Mouse (Mus musculus): ENCODE measurements around the gene Mcur1.

The Mcur1 gene

DNA sequence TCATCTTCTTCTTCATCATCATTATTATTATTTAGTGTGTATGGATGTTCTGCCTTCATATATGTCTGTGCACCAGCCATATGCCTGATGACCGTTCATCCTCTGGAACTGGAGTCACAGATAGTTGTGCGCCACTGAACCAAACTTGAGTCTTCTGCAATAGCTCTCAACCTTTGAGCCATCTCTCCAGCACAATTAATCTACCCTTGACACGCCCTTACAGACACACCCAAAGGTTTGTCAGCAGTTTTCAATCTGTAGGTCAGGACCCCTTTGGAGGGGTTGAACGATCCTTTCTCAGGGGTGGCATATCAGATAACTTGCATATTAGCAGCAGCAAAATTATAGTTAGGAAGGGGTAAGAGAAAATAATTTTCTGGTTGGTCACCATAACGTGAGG is 4.7 kb upstream of the Mcur1 start:
- DNase-seq = no peak

GRCm38 (mm10) chr13:43562726-43563125 is 2.7 kb upstream of the Mcur1 start:
- no peak for DNase-seq

- DNase-seq = no peak
Observed at GRCm38 (mm10) chr13:43560458-43561411, 744 bp upstream of the Mcur1 start.

GRCm38 (mm10) chr13:43558959-43559358 is 1.0 kb downstream of the Mcur1 start:
- DNase-seq = no peak

DNA sequence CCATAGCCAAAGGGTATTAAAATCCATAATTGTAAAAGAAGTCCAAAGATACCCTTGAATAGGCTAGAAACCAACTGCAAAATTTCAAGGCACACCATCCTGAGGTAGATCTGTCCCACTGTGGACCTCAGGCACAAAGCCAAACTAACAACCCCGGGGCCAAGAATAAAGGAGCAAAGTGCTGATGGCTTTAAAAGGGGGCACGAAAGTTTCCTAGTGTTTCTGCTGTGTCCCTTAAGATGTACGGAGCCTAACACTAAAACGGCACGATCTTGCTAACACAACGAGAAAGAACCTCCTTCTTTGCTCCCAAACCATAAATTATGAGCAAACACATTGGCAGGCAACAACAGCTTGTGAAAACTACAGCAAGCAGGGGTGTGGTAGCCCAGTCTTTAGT is 1.6 kb downstream of the Mcur1 start:
- no peak for DNase-seq

DNA sequence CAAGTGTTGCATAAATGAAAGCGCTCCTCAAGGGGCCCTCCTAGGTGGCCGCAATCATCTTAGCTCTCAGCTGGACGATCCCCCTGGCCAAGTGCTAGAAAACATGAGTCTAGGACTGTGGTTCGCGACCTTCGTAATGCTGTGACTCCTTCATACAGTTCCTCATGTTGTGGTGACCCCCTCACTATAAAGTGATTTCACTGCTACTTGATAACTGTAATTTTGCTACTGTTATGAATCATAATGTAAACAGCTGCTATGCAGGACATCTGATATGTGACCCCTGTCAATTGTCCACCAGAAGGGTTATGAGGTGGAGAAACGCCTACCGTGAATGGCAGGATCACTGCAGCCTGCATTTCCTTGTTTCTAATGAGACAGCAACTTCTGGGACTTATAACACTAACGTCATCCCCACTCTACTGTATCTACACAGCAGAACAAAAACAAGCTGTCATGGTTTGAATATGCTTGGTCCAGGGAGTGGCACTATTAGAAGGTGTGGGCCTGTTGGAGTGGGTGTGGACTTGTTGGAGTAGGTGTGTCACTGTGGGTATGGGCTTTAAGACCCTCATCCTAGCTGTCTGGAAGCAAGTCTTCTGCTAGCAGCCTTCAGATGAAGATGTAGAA is 3.0 kb downstream of the Mcur1 start:
- DNase-seq = no peak

- DNase-seq = no peak
Observed at GRCm38 (mm10) chr13:43555321-43555720, 4.7 kb downstream of the Mcur1 start.

- DNase-seq = no peak
Observed at GRCm38 (mm10) chr13:43554827-43555226, 5.2 kb downstream of the Mcur1 start.

DNA sequence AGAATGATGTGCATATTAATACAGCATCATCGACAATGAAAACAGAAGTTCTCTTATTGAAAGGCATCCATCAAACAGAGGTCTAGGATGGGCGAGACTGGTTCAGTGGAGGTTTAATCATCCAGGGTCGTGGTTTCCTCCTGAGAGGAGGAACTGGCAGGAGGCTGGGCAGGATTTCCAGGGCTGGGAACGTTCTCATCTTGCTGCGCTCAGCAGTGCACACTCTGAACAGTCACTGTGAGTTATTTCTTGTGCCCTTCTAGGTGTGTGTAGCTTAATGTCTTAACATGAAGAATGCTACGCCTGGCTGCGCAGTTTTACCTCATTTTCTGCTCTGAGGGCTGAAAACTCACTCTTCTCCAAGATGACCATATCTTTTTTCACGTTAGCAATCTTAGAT is 9.3 kb downstream of the Mcur1 start:
- no peak for DNase-seq

DNA sequence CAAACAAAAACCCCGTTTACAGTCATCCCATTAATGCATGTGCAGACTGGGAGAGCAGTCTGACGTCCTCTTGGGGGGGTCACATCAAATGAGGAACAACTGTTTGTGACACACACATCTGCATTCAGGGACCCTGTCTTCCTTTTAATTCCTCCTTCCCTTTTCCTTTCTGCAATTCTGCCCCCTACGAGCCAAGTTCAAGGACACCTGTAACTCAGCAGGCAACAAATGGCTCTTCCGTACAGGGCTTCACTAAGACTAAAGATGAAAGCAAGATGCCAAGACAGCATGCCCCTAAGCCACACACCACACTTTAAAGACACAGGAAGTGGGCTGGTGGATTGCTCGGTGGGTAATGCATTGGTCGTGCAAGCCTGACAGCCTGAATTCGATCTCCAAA is 10.1 kb downstream of the Mcur1 start:
- no peak for DNase-seq

DNA sequence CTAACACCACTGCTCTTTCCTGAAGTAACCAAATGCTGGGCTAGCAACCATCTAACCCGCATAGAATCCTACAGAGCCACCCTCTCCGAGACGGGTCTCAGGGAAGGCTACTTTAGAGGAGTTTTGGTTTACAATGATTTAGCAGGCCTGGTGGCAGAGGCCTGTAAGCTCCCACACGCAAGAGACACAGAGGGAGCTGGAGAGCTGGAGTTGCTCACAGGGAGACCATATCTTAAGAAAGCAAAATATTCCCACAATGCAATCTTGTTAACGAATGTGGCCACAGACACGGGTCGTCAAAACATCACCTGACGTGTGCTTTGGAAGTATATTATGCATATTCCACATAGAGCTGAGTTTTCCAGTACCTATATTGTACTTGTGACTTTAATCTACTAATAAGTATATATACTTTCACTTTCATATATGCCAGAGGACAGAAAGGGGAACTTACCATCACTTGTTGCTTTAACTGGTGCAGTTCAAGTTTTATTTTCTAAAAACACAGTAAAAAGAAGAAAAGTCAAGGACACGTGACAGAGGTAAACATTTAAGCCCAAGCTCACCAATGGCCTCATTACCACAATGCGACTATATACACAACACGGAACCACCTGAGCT is 10.8 kb downstream of the Mcur1 start:
- no peak for DNase-seq

- DNase-seq = no peak
Observed at GRCm38 (mm10) chr13:43548617-43549016, 11.4 kb downstream of the Mcur1 start.

- peak; percentile 92 to 93 for DNase-seq
Observed at GRCm38 (mm10) chr13:43546861-43547260, 13.1 kb downstream of the Mcur1 start.

- DNase-seq = peak; percentile 49 to 76
Observed at GRCm38 (mm10) chr13:43540205-43540815, 19.7 kb downstream of the Mcur1 start.

DNA sequence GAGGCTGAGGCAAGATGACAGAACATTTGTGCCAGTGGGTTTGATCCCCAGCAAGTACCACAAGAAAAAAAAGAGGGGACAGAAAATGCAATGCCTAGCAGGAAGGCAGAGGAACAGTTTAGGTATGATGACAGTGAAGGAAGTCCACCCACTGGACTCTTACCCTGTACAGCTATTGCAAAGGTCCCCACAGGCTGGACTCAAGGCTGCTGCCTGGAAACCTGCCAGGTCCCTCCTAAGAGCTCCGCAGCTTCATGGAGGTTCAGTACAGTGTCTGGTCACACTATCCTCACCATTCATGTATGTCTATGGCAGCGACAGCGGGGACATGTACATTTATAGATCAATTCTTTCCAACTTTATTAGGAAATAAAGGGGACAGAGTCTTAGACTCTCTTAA is 20.6 kb downstream of the Mcur1 start:
- peak; percentile 44 to 49 for DNase-seq

- no peak for DNase-seq
Observed at GRCm38 (mm10) chr13:43537854-43538253, 22.1 kb downstream of the Mcur1 start.

GRCm38 (mm10) chr13:43534015-43534414 is 26.0 kb downstream of the Mcur1 start:
- DNase-seq = no peak

DNA sequence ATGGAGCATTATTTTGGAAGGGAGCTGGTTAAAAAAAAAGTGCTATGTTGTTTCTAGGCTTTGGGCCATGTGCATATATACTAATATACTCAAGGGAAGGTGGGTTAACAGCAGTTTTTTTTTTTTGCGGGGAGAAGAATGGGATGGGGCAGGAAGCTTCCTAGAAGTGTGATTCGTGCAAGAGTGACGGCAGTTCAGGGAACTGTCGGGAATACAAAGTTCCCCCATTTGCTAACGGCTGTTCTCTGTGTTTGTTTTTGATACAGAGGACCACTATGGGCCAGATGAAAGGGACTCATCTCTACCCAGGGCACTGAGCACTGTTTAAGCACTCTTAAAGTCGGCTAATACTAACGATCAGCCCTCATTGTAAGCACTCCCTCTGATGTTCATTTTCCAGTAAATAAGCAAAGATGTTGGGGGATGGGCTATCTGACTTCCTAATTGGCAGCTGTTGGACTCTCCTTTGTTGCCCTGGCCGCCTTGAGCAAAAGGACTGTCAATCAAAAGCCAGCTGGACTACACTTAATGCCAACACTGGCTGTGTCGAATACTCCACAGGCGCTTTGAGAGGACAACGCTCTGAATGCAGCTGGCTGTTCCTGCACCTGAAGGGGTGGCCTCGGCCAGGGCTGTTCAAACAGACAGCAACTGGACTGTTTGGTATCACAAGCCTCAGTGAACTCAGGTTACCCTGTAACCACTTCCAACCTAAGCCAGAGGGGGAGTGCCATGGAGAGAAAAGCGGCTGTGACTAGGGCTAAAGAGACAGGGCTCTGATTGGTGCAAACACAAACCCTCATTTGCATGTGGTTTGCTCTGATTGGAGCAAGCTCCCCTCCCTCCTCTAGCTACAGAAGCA is 28.9 kb downstream of the Mcur1 start:
- peak; percentile 66 to 80 for DNase-seq

DNA sequence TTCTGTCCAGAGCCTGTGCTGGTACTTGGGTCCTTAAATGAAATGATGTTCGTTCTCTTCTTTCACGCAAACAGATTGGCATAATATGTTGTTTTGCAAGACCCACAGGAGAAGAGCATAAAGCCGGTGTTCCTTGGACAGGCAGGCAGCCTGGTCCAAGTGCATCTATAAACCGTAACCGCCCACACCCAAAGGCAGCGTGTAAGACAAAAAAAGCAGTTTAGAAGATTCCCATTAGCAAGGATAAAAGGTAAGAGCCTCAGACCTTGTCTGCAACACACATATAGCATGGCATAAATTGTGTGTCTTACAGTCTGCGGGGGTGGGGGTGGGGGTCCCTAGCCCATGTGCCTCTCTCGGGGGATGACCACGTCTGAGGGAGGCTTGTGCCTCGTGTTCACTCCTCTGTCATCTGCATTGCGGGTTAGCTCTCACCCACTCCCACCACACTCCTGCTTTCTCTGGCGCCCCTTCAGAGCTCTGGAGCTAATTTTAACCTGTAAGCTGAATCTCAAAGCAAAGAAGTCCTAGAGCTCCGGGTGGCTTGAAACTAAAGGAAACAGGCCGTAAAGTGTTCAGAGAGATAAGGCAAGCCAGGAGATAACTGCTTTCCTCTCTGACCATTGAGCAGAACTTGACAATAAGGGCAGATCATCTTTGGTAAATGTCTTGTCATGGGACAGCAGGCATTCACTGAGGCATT is 29.7 kb downstream of the Mcur1 start:
- no peak for DNase-seq

DNA sequence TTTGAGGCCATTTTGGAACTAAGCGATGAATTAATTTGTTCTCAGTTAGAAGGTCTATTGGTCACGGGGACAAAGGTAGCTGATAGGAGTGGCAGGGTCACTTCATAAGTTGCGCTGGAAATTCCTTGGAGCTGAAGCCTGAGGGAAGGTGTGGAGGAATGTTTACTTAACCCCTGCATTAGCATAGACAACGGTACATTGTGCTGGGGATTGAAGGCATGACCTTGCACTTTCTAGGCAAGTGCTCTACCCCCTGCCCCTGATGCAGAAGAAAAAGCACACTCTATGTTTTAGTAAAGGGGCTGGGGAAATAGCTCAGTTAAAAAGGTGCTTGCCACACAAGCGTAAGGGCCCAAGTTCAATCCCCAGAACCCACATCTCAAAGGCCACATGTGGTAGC is 33.7 kb downstream of the Mcur1 start:
- no peak for DNase-seq

GRCm38 (mm10) chr13:43525363-43526134 is 34.4 kb downstream of the Mcur1 start:
- no peak for DNase-seq
